Mouse (Mus musculus) heart, postnatal 4 days (tissue): ENCODE measurements around the gene Dtnbp1. TPM values are rescaled to one million over a fixed set of nuclear protein-coding genes. Genes with fewer than 3 reads are reported as not detected.

Source experiments
- DNase-seq: peaks from one replicate; pipeline ENCODE4 v3.0.0; 2021
- total RNA-seq, 2 experiments: library from RNA; stranded (reverse); gene quantifications; 2 replicates each; pipeline ENCODE4 v1.2.3; 2021

Gene Dtnbp1
- total RNA-seq, 2 experiments from 2014 or later = 74.4 to 76.0 TPM

- DNase-seq = no peak
Observed at GRCm38 (mm10) chr13:44946880-44947635, 54.9 kb downstream of the Dtnbp1 start.

DNA sequence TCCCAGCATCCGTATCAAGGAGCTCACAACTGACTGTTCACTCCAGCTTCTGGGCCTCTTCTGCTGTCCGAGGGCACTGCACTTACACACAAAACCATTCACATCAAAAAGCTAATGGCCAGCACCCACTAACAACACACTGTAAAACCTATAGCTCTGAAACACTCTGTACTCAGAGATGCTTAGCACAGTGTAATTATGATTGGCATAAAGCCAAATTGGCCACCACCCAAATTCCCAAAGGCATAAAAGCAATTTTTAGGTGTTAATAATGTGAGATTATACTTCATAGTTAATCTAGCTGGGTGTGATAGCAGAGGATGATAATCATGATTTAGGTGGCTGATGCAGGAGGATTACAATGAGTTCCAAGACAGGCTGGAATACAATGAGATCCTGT, 58.3 kb downstream of the Dtnbp1 start:
- no peak for DNase-seq

DNA sequence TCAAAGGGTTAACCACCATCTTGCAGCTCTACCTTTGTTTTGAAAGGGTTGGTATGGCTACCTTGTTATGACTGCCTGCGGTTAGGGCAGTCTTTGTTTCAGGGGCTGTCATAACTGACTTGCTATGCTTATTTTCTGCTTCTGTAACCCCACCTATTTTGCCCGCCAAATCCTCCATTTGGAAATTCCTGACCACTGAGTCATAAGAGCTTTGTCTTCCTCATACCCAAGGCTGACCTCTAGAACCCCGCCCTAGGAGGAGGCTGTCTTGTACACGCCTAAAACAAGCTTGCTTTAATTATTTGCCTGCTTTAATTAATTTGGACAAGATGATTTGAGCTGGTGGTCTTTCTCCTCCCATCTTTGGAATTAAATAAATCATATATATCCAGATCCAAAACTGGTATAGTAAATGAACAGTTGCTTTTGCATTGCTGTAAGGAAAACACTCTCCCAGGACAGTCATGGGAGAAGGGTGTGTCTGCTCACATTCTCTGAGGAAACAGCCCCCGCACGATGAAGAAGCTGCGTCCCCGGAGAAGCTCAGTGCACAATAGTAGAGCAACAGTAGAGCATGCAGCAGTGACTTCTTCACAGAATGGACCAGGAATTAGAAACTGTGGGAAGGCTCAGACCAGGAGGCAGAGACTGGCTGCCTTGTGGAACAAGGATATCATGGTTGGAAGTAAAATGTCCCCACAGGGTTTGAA, 62.5 kb downstream of the Dtnbp1 start:
- DNase-seq = no peak

DNA sequence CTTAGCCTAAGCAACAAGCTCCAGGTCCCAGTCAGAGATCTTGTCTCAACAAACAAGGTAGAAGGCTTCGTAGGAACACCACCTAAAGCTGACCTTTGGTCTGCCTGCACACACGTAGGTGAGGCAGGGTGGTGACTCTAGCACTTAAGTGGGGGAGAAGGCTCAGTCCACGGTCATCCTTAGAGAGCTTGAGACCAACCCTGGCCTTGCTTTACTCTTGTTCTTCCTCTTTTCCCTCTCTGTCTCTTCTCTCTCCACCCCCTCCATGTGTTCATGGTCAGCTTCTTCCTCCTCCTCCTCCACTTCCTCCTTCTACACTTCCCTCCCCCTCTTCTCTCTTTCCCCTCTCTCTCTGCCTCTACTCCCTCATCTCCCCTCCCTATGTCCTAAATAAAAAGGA, 64.3 kb downstream of the Dtnbp1 start:
- DNase-seq = no peak

DNA sequence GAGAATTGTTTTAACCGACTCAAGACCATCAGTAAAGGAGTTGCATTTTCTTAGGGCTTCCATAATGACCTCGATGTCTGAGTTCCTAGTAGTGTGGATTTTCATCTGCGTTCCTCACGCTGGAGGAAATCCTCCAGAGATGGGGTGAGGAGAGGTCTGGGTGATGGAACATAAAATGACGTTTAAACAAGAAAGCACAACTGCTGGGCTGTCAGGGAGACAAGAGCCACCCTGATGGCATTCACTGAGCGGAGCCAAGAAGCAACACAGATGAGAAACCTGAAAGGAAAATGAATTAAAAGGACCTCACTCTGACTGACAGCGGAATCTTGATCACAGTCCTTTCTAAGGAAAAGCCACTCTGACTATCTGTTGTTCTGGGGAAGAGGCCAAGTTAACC, 68.4 kb downstream of the Dtnbp1 start:
- DNase-seq = no peak

DNA sequence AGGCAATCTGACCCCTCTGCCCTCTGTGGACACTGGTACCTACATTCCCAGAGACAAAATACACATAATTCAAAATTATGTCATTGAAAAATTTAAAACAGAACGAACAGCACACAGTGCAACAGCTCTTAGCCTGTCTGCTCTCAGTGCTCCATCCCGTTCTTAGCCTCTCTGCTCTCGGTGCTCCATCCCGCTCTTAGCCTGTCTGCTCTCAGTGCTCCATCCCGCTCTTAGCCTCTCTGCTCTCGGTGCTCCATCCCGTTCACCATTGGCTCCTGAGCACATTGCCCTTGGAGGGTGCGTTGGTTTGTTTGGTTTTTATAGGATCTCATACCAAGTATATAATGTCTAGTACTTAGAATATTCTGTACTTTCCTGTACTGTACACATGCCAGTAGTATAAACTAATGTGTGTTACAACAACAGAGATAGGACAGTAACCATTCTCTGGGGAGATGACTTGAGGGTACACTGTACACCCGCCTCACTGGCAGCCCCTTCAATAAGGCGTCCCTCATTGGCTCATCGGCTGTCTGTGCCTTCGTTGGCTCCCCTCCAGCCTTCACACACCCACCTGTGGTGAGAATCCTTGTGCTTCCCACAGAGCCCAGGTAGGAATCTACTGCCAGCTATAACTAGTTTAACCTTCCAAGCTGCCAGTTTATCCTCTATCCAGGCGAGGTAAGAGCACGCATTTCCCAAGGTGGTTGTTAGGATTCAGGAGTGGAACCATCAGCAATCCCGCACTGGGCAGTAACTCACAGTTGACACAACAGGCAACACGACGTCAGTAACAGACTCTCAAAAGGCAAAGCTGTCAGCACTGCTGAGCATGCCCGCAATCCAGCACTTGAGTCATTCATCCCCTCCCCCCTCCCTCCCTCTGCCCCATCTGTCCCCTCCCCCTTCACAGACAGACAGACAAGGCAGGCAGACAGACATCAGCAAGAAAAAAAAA, 69.4 kb downstream of the Dtnbp1 start:
- DNase-seq = no peak

DNA sequence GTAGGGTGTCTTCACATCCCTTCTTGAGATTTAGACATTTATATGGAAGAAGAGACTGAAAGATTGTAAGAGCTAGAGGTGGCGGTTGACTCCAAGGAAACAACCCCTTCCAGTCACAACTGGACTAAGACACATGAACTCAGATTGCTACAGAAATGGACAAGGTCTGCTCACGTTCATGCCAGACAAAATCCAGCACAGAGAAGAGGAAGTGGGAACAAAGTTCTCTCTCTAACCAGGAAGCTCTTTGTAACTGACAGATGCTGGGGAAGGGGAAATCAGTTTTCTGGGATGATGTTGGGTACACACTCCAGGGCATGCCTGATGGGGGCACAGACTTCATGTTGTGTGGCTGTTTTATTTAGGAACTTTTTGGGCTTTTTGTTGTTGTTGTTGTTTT, 75.6 kb downstream of the Dtnbp1 start:
- no peak for DNase-seq

DNA sequence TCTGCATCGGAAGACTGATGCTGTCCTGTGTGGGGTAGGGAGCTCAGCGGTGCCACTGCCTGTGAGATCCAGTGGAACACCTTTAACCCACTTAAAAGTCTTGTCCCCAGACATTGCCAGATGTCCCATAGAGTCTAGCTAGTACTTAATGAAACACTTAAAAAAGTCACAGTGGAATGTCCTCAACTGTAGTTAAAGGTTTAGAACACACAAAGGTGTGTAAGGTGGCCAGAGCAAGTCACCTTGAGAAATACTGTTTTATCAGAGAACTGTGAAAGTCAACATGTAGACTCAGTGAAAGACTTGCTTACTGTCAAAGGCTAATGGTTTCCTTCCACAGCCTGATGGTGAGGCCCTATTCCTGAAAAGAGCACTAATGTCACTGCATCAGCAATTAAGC, 76.8 kb downstream of the Dtnbp1 start:
- DNase-seq = no peak

DNA sequence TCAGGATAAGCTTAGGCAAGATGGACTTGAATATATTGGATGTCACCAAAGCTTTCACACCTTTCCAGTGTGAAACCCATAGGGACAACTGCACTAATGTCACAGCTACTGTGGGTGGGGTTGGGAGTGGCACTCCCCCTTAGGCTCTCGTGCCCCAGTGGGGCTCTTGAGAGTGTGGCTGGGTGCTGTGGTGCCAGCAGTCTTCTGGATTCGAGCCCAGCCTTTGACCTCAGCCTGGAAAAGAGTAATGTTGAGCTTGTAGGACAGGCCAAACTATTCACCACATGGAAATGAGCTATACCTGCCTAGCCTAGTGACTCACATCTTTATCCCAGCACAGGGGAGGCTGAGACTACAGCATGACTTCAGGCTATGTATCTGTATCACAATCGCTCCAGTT, 77.9 kb downstream of the Dtnbp1 start:
- DNase-seq = no peak

GRCm38 (mm10) chr13:44921721-44922120, 80.2 kb downstream of the Dtnbp1 start:
- DNase-seq = no peak

GRCm38 (mm10) chr13:44921095-44921494, 80.9 kb downstream of the Dtnbp1 start:
- no peak for DNase-seq

DNA sequence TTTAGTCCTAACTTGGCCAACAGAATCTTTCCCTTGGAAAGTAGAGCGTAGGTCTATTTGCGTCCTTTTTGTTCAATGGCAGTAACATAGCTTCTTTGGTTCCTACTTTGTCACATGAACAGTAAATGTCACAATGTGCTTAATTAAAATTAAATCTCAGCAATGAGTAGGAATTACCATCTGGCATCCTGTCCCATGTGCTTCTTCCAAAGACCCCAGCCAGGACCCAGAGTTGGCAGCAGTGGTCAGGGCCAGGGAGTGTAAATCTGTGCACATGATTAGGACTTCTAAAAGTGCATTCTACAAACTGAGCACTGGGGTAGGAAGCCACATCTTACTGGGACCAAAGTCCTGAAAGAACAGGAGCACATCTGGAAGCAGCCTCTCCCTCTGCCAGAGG, 83.7 kb downstream of the Dtnbp1 start:
- no peak for DNase-seq

DNA sequence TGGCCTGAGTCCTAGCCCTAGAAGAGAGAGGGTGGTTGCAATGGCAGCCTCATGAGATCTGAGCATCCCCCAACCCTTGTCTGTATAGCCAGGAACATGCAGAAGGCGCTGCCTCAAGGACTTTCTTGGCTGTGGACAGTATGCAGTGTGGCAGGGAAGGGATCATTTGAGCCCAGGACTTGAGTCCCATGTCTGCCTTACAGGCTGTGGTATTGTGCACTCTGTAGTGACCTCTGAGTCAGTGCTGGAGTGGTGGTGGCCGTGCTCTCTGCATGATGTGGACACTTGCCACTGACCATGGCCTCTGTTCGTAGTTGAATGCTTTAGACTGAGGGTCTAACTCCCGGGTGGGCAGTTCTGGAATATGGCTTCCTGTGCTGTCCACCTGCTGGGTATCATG, 84.7 kb downstream of the Dtnbp1 start:
- no peak for DNase-seq

DNA sequence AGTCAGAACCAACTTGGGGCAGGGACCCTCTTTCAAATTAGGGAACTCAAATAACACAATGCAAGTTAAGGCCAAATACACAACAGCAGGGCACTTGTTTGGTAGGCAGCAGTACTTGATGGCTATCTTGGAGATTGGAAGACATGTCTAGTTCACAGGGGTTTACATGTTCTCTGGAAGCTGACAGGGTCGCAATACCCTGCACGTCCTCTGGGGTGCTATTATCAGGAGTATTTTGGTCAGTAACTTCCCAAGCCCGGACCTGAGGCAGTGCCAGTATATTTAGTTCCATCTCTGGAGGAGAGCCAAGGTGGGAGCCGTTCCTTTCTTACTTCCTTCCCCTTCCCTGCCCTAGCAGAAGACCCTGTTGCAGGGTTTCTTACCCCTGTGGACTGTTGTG, 86.0 kb downstream of the Dtnbp1 start:
- DNase-seq = no peak

- DNase-seq = no peak
Observed at GRCm38 (mm10) chr13:44915382-44915781, 86.6 kb downstream of the Dtnbp1 start.

DNA sequence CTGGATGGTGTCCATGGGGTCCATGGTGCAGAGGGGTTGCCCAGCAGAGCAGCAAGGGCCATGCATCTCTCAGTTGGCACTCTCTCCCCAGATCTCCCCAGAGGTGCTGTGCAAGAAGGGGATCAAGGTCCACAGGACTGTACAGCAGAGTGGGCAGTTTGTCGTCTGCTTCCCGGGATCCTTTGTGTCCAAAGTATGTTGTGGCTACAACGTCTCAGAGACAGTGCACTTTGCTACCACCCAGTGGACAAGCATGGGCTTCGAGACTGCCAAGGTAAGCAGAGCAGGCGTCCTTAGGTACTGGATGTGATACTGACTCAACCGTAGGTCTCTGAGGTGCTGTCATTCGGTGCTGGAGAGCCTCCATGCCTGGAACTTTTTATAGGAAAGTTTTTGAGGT, 88.4 kb downstream of the Dtnbp1 start:
- DNase-seq = no peak

DNA sequence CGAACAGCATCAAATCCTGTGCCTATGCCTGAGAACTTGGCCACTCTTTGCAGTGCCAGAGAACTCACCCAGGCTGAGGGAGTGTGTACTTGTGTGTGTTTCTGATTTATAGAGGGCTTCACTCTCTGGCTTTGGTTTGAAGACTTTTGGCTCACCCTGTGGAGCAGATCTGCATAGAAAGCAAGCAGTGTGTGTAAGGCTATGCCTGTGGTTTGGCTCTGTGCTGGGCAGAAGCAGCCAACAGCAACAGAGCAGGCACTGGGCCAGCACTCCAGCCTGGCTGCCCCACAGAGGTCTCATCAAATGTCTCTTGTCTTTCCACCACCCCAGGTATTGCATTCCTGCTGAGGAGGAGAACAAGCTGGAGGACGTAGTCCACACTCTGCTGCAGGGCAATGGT, 89.1 kb downstream of the Dtnbp1 start:
- DNase-seq = peak; percentile 63

- no peak for DNase-seq
Observed at GRCm38 (mm10) chr13:44908790-44909189, 93.2 kb downstream of the Dtnbp1 start.

DNA sequence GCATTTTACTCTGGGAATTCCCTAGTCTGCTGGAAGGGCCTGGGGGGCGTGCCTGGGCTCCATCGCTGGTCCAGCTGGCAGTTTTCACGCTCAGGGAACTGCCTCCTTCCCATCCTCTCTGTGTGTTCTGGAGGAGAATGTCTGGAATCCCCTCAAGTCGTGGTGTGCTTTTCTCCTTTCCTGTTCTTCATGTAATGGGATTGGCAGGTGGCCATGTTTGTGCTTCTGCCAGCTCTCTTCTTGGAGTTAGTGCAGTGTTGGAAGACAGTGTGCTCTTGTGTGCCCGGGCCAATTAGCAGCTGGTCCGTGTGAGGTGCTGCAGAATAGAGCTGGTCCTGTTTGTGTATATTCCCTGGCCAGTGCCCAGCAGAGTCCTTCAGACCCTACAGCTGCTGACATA, 94.2 kb downstream of the Dtnbp1 start:
- DNase-seq = peak; percentile 91

DNA sequence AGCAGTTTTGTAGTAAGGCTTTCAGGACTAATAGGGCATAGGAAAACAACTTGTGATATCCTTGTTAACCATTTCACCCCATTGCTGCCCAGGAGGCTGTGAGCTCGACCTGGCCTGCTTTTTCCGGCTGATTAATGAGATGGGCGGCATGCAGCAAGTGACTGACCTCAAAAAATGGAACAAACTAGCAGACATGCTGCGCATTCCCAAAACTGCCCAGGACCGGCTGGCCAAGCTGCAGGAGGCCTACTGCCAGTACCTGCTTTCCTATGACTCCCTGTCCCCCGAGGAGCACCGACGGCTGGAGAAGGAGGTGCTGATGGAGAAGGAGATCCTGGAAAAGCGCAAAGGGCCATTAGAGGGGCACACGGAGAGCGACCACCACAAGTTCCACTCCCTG, 95.8 kb downstream of the Dtnbp1 start:
- no peak for DNase-seq

DNA sequence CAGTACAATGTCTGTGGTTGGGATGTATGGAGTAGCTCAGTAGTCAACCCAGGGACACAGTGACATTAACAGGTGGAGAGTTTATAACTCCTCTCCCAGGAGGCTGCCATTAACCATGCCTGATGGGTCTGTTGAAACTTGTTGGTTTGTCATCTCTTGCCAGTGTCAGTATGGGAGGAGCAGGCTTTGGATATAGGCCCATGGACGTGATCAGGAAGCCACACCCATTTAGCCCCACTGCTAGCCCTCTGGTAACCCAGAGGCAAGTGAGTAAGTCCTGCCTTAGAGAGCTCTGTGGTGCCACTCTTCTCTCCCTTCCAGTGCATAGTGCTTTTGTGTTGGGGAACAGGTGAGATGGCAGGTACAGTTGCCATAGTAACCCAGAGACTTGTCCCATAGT, 97.7 kb downstream of the Dtnbp1 start:
- no peak for DNase-seq

GRCm38 (mm10) chr13:44903416-44903815, 98.5 kb downstream of the Dtnbp1 start:
- no peak for DNase-seq

GRCm38 (mm10) chr13:44902299-44902698, 99.6 kb downstream of the Dtnbp1 start:
- no peak for DNase-seq
